Mouse (Mus musculus) lung, postnatal 0 days (tissue): ENCODE data around the gene Gm21964. TPM values are rescaled to one million over a fixed set of nuclear protein-coding genes. Genes with fewer than 3 reads are reported as not detected.
A peak's percentile ranks its signal among the peaks of the same experiment; 100 is the strongest.

Experiments used
- ATAC-seq: fragments of 200-750 bp; cut with Nextera tagmentation; 2 replicates; pipeline ENCODE4 v1.8.0; 2017; ENCODE audit warnings: moderate library complexity
- DNase-seq: peaks from one replicate; pipeline ENCODE4 v3.0.0-alpha.2; 2016; ENCODE audit warnings: low spot score
- H3K27ac ChIP-seq: fragments of 300-500 bp; sonication (generic); 2 replicates; pipeline ENCODE4 v1.5.1; 2014; ENCODE audit warnings: antibody characterized with exemption, mild to moderate bottlenecking, low read length, mixed read lengths
- H3K27me3 ChIP-seq: fragments of 300-500 bp; sonication (generic); replicated peaks from 2 replicates; pipeline ENCODE4 v1.6.1; 2014; ENCODE audit warnings: low read length, mixed read lengths; ENCODE audit not compliant: insufficient read depth
- H3K36me3 ChIP-seq: fragments of 300-500 bp; sonication (generic); 2 replicates; pipeline ENCODE4 v1.6.1; 2014; ENCODE audit warnings: low read length, mixed read lengths; ENCODE audit not compliant: insufficient read depth
- H3K4me1 ChIP-seq: fragments of 300-500 bp; sonication (generic); 2 replicates; pipeline ENCODE4 v1.6.1; 2014; ENCODE audit warnings: antibody characterized with exemption, low read depth, low read length, mixed read lengths; ENCODE audit not compliant: insufficient read depth
- H3K4me2 ChIP-seq: fragments of 300-500 bp; sonication (generic); replicated peaks from 2 replicates; pipeline ENCODE4 v1.6.1; 2014; ENCODE audit warnings: low read depth, mild to moderate bottlenecking, low read length, moderate library complexity, mixed read lengths
- H3K4me3 ChIP-seq: fragments of 300-500 bp; sonication (generic); 2 replicates; pipeline ENCODE4 v1.5.1; 2014; ENCODE audit warnings: low read depth, low read length
- H3K9ac ChIP-seq: fragments of 300-500 bp; sonication (generic); replicated peaks from 2 replicates; pipeline ENCODE4 v1.6.1; 2014; ENCODE audit warnings: low read depth, mild to moderate bottlenecking
- H3K9me3 ChIP-seq: fragments of 300-500 bp; sonication (generic); 2 replicates; pipeline ENCODE4 v1.6.1; 2016; ENCODE audit warnings: low read length, mixed read lengths
- CTCF ChIP-seq: IDR thresholded peaks from 2 replicates; pipeline ENCODE4 v1.5.1; 2016; ENCODE audit warnings: antibody characterized with exemption, mild to moderate bottlenecking
- EP300 ChIP-seq: IDR thresholded peaks from 2 replicates; pipeline ENCODE4 v1.6.1; 2016; ENCODE audit warnings: antibody characterized with exemption, mild to moderate bottlenecking, control low read depth
- WGBS: fragments of 180-500 bp; shearing (Covaris S2); extraction: QIAGEN DNeasy Blood & Tissue Kit; methylation state at CpG from one replicate; pipeline ENCODE4 v1.1.7; 2014; 5-methylcytosine and 5-hydroxymethylcytosine counted together
- polyA plus RNA-seq: library from polyadenylated mRNA; unstranded; fragments of >200 nt; fragmentation: Nextera tagmentation; extraction: Ambion mirVana; gene quantifications from 2 replicates; pipeline ENCODE4 v1.2.1, GENCODE M21; 2015

The Gm21964 gene
- polyA plus RNA-seq, 1 experiment from 2014 or later, result not detected

- H3K27ac ChIP-seq, result no peak overlapping the region
- TF ChIP-seq CTCF (no peak), EP300 (no peak)
- H3K4me1 ChIP-seq, result no peaks in the 10 kb centered on the region
- no peak overlapping the region for H3K4me3 ChIP-seq
- no peak for DNase-seq
- no peak overlapping the region for H3K4me2 ChIP-seq
- no peaks in the 10 kb centered on the region for H3K36me3 ChIP-seq
- 54% methylated on average over 4 of the region's 4 CpGs for WGBS
- no peaks in the 10 kb centered on the region for H3K27me3 ChIP-seq
- H3K9ac ChIP-seq, result no peak overlapping the region
- H3K9me3 ChIP-seq, result no peaks in the 10 kb centered on the region
- ATAC-seq, result no peak
Measured at GRCm38 (mm10) chr8:110140770-110141169, 39.8 kb downstream of the Gm21964 start.

GRCm38 (mm10) chr8:110145538-110145937 lies 44.5 kb downstream of the Gm21964 start:
- H3K27me3 ChIP-seq, result no peaks in the 10 kb centered on the region
- 0% methylated on average over 4 of the region's 4 CpGs for WGBS
- no peak overlapping the region for H3K27ac ChIP-seq
- H3K4me2 ChIP-seq, result no peak overlapping the region
- H3K4me1 ChIP-seq, result no peaks in the 10 kb centered on the region
- ATAC-seq (no peak), DNase-seq (peak; percentile 80)
- H3K4me3 ChIP-seq, result no peak overlapping the region
- H3K36me3 ChIP-seq, result no peaks in the 10 kb centered on the region
- no peaks in the 10 kb centered on the region for H3K9me3 ChIP-seq
- H3K9ac ChIP-seq, result no peak overlapping the region
- peak; percentile 90 for TF ChIP-seq CTCF
- TF ChIP-seq EP300, result no peak

GRCm38 (mm10) chr8:110152951-110153350 lies 51.9 kb downstream of the Gm21964 start:
- no peaks in the 10 kb centered on the region for H3K27me3 ChIP-seq
- H3K36me3 ChIP-seq, result no peaks in the 10 kb centered on the region
- H3K4me3 ChIP-seq, result no peak overlapping the region
- no peak overlapping the region for H3K27ac ChIP-seq
- ATAC-seq (no peak), DNase-seq (no peak)
- no peak overlapping the region for H3K4me2 ChIP-seq
- no peak overlapping the region for H3K9ac ChIP-seq
- no peak for TF ChIP-seq CTCF
- no peak for TF ChIP-seq EP300
- 72% methylated on average over 6 of the region's 6 CpGs for WGBS
- no peaks in the 10 kb centered on the region for H3K4me1 ChIP-seq
- no peaks in the 10 kb centered on the region for H3K9me3 ChIP-seq

Other genes with a start within 250 kb of the Gm21964 start
- 1.4 and 1.5 TPM in 2 replicates for gene Phlpp2, start 232.7 kb upstream of the Gm21964 start, polyA plus RNA-seq
- 10.4 and 13.4 TPM in 2 replicates for gene Marveld3, start 139.0 kb upstream of the Gm21964 start, polyA plus RNA-seq
- 0.13 and 0.25 TPM in 2 replicates for gene Tat, start 110.8 kb upstream of the Gm21964 start, polyA plus RNA-seq
- 1.2 and 1.9 TPM in 2 replicates for gene Chst4, start 61.5 kb upstream of the Gm21964 start, polyA plus RNA-seq
- 2.3 and 3.3 TPM in 2 replicates for gene Zfp612, start 21.5 kb upstream of the Gm21964 start, polyA plus RNA-seq
- not detected in 2 replicates for gene Gm17720, start 1.5 kb downstream of the Gm21964 start, polyA plus RNA-seq
- 0.53 and 1.1 TPM in 2 replicates for gene Calb2, start 67.0 kb downstream of the Gm21964 start, polyA plus RNA-seq
- 3.6 and 4.0 TPM in 2 replicates for gene Cmtr2, start 114.5 kb downstream of the Gm21964 start, polyA plus RNA-seq
- 0.96 and 0.97 TPM in 2 replicates for gene Hydin, start 165.8 kb downstream of the Gm21964 start, polyA plus RNA-seq